In the genomic region with DNA sequence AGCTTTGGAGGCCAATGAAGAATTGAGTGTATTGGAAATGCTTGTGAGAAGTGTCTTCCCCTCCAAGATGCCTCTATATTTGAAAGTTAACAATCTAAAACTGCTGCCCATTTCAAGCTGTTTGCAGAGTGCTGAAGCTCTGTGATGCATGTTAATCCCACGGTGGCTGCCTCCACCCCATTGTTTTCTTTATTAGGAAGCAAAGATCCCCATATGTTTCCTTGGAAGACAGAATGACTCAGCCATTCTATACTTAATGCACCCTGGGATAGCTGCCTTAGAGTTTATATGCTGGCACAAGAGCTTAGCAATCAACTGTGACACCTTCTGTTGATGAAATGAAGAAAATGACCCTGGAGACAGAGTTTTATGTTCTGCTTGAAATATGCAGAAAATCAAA, we compare ENCODE assay signal across 20 mouse cellular contexts.
A peak's percentile ranks its signal among the peaks of the same experiment; 100 is the strongest.
DNase-seq lines count a peak whose midpoint lies in the region; ATAC-seq and TF ChIP-seq lines count a peak whose summit lies in the region.
"Had no signal": no experiment of that assay in that cellular context is flagged by ENCODE, and none has a peak within 500 bp of the region (broad histone marks: within the 10 kb centered on the region; RNA-seq: fewer than 3 reads in every experiment).

No protein-coding gene starts in this region.

- no peaks in the 10 kb centered on the region for H3K4me1 ChIP-seq in hindbrain, embryonic 16.5 days (ENCODE audit: control insufficient read depth, insufficient read depth, low read depth, low read length)
- H3K4me1 ChIP-seq in hindbrain, embryonic 10.5 days (replicated peaks): no peaks in the 10 kb centered on the region
- no peaks in the 10 kb centered on the region for H3K4me1 ChIP-seq in midbrain, postnatal 0 days (ENCODE audit: insufficient read depth, low read length)
- peaks cover 4% of the 10 kb centered on the region; the same call in 1 of the 2 replicates for H3K4me1 ChIP-seq in midbrain, embryonic 13.5 days (replicated peaks)
- H3K4me1 ChIP-seq: forebrain, embryonic 15.5 days; heart, embryonic 13.5 days; hindbrain, embryonic 12.5 days had no signal

- peak; percentile 3 for DNase-seq in cerebellum, adult 8-10 months
- DNase-seq in cerebellum, postnatal 14 days: no peak
- DNase-seq in hindbrain, embryonic 10.5 days (ENCODE audit: low spot score): no peak
- peak; percentile 63 for DNase-seq in midbrain, postnatal 0 days (ENCODE audit: low spot score)
- peak; percentile 14 for DNase-seq in retina, embryonic 14.5 days (ENCODE audit: low spot score)
- no peak for DNase-seq in layer of hippocampus, adult 2 months (ENCODE audit: low spot score in 2 of 2)
- DNase-seq: adrenal gland, postnatal 14 days; cerebellum, adult 11 months; cerebellum, postnatal 36 days; gastrocnemius, postnatal 36 days; heart, adult 11 months; heart, postnatal 36 days had no signal

- H3K9me3 ChIP-seq in hindbrain, embryonic 16.5 days (ENCODE audit: control insufficient read depth, low read length): no peaks in the 10 kb centered on the region
- H3K9me3 ChIP-seq in hindbrain, embryonic 10.5 days: no peaks in the 10 kb centered on the region
- no peaks in the 10 kb centered on the region for H3K9me3 ChIP-seq in midbrain, postnatal 0 days (ENCODE audit: low read length)
- H3K9me3 ChIP-seq in midbrain, embryonic 13.5 days: no peaks in the 10 kb centered on the region
- H3K9me3 ChIP-seq: forebrain, embryonic 15.5 days; heart, embryonic 13.5 days; hindbrain, embryonic 12.5 days had no signal

- WGBS in hindbrain, embryonic 16.5 days: 15% methylated on average over 1 of the region's 1 CpGs
- WGBS in hindbrain, embryonic 10.5 days: 41% methylated on average over 1 of the region's 1 CpGs
- 6% methylated on average over 1 of the region's 1 CpGs for WGBS in midbrain, postnatal 0 days
- WGBS in midbrain, embryonic 13.5 days: 12% methylated on average over 1 of the region's 1 CpGs

- H3K4me2 ChIP-seq in hindbrain, embryonic 16.5 days (ENCODE audit: low read length): no peak overlapping the region
- no peak overlapping the region for H3K4me2 ChIP-seq in midbrain, postnatal 0 days (ENCODE audit: low read depth, low read length, poor library complexity, severe bottlenecking)
- H3K4me2 ChIP-seq in midbrain, embryonic 13.5 days (replicated peaks): no peak overlapping the region
- H3K4me2 ChIP-seq: forebrain, embryonic 15.5 days; heart, embryonic 13.5 days; hindbrain, embryonic 12.5 days had no signal

- no peak overlapping the region for H3K27ac ChIP-seq in hindbrain, embryonic 16.5 days (ENCODE audit: low read depth, low read length)
- no peak overlapping the region for H3K27ac ChIP-seq in hindbrain, embryonic 10.5 days
- no peak overlapping the region for H3K27ac ChIP-seq in midbrain, postnatal 0 days (ENCODE audit: low read depth, low read length)
- no peak overlapping the region for H3K27ac ChIP-seq in midbrain, embryonic 13.5 days
- H3K27ac ChIP-seq in layer of hippocampus, adult 2 months: no peak overlapping the region
- H3K27ac ChIP-seq: forebrain, embryonic 15.5 days; heart, embryonic 13.5 days; hindbrain, embryonic 12.5 days had no signal

- H3K9ac ChIP-seq in hindbrain, embryonic 16.5 days (ENCODE audit: low read depth, low read length): no peak overlapping the region
- no peak overlapping the region for H3K9ac ChIP-seq in midbrain, postnatal 0 days (replicated peaks; ENCODE audit: low read length, poor library complexity, severe bottlenecking)
- no peak overlapping the region for H3K9ac ChIP-seq in midbrain, embryonic 13.5 days (replicated peaks)
- H3K9ac ChIP-seq: forebrain, embryonic 15.5 days; heart, embryonic 13.5 days; hindbrain, embryonic 12.5 days had no signal

- H3K36me3 ChIP-seq in hindbrain, embryonic 16.5 days (ENCODE audit: control insufficient read depth, insufficient read depth, low read length): no peaks in the 10 kb centered on the region
- no peaks in the 10 kb centered on the region for H3K36me3 ChIP-seq in hindbrain, embryonic 10.5 days
- no peaks in the 10 kb centered on the region for H3K36me3 ChIP-seq in midbrain, postnatal 0 days (ENCODE audit: insufficient read depth, low read length)
- H3K36me3 ChIP-seq in midbrain, embryonic 13.5 days: no peaks in the 10 kb centered on the region
- H3K36me3 ChIP-seq: forebrain, embryonic 15.5 days; heart, embryonic 13.5 days; hindbrain, embryonic 12.5 days had no signal

- TF ChIP-seq CTCF in midbrain, postnatal 0 days (IDR thresholded peaks at IDR 0.05): no peak
- TF ChIP-seq CTCF in layer of hippocampus, adult 2 months (conservative IDR thresholded peaks at IDR 0.05): no peak

- ATAC-seq in hindbrain, embryonic 16.5 days: peak; percentile 71; the same call in 1 of the 2 replicates
- ATAC-seq in midbrain, postnatal 0 days (ENCODE audit: low FRiP score): no peak
- ATAC-seq in midbrain, embryonic 13.5 days: no peak
- ATAC-seq: activated CD4-positive, CD25-positive, alpha-beta regulatory T cell, adult 4 months; forebrain, embryonic 15.5 days; intestine, embryonic 16.5 days; Patski had no signal

- H3K27me3 ChIP-seq in hindbrain, embryonic 16.5 days (replicated peaks; ENCODE audit: control insufficient read depth, insufficient read depth, low read length): no peaks in the 10 kb centered on the region
- H3K27me3 ChIP-seq in hindbrain, embryonic 10.5 days (ENCODE audit: insufficient read depth, poor library complexity, severe bottlenecking): no peaks in the 10 kb centered on the region
- no peaks in the 10 kb centered on the region for H3K27me3 ChIP-seq in midbrain, postnatal 0 days (ENCODE audit: insufficient read depth, low read length)
- H3K27me3 ChIP-seq in midbrain, embryonic 13.5 days: no peaks in the 10 kb centered on the region
- H3K27me3 ChIP-seq: forebrain, embryonic 15.5 days; heart, embryonic 13.5 days; hindbrain, embryonic 12.5 days; Patski had no signal

- no peak overlapping the region for H3K4me3 ChIP-seq in hindbrain, embryonic 16.5 days (ENCODE audit: low read length)
- no peak overlapping the region for H3K4me3 ChIP-seq in hindbrain, embryonic 10.5 days
- H3K4me3 ChIP-seq in midbrain, postnatal 0 days (ENCODE audit: low read depth, low read length): no peak overlapping the region
- H3K4me3 ChIP-seq in midbrain, embryonic 13.5 days (replicated peaks): no peak overlapping the region
- H3K4me3 ChIP-seq in layer of hippocampus, adult 2 months: no peak overlapping the region
- H3K4me3 ChIP-seq: forebrain, embryonic 15.5 days; heart, embryonic 13.5 days; hindbrain, embryonic 12.5 days had no signal

Comparison
In these comparisons a context has a peak if more than half of its experiments do, and no peak if none do; other contexts are left out.
1. DNase-seq: peak in cerebellum, adult 8-10 months (single experiment), midbrain, postnatal 0 days (single experiment) and retina, embryonic 14.5 days (single experiment); none in cerebellum, postnatal 14 days (0 of 2), hindbrain, embryonic 10.5 days (single experiment) and layer of hippocampus, adult 2 months (0 of 2).